Mouse (Mus musculus) cerebellum, adult 11 months (tissue): Measurements from ENCODE around the gene Gsta3.
"Not testable (repeated sequence)": the region's sequence is repeated elsewhere in the genome, so short reads cannot be mapped to it uniquely, and the experiment has no call there.

ENCODE experiments used
- DNase-seq: peaks from one replicate; pipeline ENCODE4 v3.0.0; 2022

The Gsta3 gene

DNA sequence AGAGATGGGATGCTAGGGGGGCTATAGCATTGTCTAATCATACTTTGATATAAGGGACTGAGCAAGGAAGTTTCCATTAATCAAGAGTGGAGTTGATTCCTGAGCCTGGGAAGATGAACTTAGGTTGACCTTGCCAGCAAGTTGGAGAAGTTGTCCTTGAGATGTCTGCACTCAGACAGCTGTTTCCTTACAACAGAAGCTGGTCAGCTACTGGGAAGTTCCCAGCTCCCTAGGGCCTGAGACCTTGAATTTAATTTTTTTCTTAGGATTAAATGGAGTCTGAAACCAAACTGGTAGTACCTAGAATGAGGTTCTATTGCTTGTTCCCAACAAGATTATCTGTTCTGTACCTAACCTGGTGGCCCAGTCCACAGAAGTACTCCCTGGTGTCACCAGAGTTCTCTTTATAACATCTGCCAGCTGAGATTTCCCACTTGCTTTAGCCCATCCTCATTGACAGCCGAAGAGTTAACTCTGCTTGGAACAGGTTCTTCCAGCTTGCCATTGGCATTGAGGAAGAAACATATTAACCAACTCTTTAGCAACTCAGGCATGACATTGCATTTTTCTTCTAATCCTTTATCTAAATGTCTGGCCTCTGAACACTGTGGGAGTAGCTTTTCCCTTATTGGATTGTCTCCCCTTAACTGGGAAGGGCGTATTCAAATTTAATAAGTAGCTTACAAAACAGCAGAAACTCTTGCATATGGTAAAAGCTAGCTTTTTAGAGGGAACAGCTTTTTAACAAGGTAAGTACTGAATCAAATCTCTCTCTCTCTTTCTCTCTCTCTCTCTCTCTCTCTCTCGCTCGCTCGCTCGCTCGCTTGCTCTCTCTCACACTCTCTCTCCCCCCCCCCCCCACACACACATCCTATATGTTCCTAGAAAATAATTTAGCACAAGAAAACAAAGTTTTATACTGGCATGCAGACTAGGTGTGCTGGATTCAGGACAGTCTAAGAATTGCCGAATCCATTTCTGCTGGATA lies at the start of gene Gsta3:
Gene Gsta3, plus strand, starts transcription at position 679 of the 988 bp plus-strand sequence.
- no peak for DNase-seq

DNA sequence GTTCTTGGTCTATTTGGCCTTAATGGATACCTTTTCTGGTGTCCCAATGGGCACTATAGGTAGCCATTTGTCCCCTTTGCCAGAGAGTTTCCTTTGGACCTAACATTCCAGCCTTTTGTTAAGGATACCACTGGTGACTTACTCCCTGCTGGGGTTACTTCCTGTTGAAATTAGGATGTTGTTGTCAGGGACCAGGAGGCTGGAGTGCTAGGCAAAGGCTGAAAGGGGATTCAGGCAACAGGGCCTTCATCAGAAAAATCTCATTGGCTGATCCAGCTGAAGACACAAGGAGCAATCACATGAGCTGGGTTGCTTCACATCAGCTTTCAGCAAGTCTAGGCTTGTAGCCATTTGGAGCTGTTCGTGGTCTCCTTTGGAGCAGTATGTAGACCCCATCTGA lies 34.1 kb upstream of the Gsta3 start:
- DNase-seq = no peak

DNA sequence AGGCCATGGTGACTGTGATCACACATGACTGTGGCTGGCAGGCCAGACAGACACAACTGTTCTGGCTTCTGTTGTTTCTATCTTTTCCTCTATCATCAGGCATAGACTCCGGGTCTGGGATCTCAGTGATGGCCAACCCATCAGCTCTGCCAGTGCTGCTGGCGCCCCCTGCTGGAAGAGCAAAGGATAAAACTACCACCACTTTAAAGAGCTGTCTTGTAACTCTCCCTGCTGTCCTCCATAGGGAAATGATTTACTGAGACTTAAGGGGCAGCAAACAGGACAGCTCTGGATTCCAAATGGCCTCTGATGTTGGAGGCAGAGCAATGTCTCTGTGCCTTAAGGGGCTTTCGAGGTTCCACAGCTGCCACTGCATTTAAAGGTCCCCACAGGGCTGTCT lies 26.9 kb upstream of the Gsta3 start:
- not testable (repeated sequence) for DNase-seq

DNA sequence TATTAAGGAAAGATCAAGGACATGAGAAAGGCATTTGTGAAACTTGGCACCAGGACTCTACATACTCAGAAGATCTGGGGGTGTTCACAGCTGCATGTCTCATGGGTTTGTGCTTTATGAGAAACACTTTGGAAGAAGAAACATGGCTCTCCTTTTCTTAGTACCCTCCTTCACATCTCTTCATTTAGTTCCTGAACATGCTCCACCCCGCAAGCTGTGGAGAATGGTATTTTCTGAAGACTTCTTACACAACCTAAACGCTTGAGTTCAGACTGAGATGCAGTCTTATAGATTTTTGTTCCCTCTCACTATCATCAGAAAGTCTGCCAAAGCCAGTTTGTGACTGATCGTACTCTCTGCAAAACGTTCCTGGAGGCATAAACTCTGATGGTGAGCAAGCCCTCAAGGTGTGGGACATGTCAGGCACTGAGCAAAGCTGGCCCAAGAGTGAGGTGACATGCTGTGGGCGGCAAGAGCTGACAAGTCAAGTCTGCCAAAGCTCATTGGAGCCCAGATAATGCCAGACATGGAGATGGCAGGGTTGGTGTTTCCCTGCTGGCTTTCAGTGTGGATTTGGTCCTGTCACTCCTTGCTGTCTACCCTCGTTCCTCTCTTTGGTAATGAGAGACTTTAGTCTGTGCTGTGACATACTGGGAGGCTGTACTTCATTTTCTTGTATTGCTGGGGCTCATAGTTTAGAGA lies 26.2 kb upstream of the Gsta3 start:
- not testable (repeated sequence) for DNase-seq

DNA sequence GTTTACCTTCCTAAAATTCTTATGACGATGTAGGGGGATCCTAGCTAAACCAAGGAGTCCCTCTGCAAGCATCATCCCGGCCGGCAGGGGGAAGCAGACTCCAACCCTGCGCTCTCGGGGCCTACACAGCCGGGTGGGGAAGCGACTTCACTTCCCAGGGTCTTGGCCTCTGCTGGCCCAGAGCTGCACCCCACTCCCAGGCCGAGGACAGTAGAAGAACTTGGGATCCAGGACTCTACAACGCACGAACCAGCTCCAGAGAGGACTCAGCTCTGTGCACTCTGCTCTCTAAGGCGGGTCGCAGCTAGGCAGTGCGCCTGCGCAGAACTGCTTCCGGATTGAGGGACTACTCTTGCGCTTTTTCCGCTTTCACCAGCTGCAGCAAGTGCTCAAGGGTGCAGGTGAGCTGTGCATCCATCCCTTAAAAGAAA lies 21.9 kb upstream of the Gsta3 start, which contains the start of gene Tmem14a:
Gene Tmem14a, plus strand, starts transcription at position 87 of the 431 bp plus-strand sequence.
- peak; percentile 84 for DNase-seq

DNA sequence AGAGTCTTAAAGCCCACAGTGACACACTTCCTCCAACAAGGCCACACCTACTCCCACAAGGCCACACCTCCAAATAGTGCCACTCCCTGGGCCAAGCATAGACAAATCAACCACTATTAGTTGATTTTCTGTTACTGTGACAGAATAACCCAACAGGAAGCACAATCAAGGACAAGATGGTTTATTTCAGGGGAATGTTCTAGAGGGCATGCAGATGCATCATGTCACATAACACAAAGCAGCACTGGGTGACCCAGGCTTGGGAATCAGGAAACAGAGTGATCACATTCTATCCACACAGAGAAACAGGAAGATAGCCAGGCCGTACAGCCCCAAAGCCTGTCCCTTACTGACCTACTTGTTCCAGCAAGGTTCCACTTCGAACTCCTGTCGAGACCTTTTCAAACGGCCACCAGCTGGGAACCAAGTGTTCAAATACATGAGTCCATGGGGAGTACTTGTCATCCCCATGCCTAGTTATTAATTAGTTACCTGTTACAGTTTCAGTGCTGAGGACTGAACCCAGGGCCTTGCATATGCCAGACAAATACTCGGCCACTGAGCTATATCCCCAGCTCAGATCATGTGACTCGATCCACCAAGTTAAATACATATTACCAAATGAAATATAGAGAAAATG lies 12.5 kb upstream of the Gsta3 start:
- DNase-seq = no peak

DNA sequence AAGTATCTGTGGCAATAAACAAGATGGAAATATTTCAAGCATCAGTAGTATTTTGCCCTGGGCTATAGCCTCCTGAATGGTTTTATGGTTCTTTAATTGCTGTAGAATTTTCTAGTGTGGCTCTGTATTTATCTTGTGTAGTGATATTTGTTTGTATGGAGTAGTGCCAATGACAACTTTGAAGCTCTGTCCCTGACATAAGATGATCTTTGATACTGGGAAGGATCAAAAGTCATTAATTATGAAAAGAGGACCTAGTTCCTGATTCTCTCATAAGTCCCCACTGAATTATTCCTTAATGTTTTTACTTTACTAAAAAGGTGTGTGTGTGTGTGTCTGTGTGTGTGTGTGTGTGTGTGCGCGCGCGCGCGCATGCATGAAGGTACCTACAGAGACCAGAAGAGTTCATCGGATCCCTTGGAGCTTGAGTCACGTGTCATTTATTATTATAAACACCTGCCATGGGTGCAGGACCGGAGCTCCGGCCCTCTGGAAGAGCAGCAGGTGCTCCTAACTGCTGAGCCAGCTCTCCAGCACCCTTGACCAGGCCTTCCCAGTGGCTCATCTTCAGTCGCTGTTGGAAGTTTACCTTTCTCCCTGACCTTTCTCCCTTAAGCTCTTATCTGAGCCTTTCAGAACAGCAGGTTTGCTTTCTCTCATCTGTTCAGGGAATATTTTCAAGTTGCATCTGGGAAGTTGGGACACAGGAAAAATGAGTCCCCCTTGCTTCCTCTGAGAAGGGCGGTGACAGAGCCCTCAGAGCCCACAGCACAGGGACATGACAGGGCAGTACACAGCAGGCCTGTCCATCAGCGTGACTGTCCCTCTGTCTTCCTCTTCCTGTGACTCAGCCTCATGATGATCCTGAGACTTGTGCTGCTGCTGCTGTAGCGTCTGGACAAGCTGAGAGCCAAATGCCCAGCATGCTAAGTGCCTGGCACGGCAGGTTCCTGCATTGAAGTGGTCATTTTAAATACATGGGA lies 11.4 kb upstream of the Gsta3 start:
- not testable (repeated sequence) for DNase-seq

DNA sequence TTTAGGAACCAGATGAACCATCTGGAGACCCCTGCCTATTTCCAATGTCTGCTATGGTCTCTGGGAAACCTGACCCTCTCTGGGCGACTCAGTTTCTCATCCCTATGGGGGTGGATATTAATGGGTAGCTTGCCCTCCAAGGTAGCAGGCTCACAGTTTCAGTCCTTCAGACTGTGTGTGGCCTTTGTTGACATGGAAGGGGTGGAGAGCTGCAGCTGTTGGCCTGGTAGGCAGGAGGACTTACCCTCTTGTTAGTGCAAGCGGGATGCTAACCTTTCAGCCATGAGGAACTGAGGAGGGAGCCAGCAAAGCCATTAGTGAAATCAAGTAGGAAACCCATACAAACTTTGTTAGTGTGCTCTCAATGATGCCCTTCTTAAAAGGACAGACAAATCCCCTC lies 10.0 kb upstream of the Gsta3 start:
- DNase-seq = no peak

DNA sequence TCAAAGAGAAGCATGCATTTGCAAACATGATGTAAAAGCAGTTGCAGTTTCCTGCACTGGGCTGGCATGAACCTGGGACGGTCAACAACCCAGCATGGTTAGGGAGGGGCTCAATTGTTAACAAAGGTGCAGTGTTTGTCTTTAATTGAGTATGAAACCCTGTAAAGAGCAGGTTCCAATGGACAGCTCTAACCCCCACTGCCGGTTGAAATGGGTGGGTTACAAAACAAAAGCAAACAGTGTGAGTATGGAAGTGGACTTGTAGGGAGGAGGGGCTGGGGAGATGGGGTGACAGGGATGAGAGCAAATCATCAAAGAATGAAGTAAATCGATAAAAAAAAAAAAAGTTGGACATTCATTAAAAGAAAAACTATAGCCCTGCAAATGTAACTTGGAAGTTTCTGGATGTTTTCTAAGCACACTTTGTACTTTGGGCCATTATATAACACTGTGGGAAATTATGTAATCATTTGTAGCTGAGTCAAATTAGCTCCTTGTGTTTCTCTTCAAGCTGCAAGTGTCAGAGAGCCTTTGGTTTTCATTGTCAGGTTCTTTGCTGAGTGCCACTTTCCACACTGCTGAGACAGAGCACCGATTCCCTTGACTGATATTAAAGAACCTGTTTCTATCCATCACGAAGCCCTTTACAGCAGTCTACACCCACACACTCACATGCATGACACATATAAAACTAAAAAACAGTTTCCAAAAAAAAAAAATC lies 8.5 kb upstream of the Gsta3 start:
- DNase-seq = no peak

DNA sequence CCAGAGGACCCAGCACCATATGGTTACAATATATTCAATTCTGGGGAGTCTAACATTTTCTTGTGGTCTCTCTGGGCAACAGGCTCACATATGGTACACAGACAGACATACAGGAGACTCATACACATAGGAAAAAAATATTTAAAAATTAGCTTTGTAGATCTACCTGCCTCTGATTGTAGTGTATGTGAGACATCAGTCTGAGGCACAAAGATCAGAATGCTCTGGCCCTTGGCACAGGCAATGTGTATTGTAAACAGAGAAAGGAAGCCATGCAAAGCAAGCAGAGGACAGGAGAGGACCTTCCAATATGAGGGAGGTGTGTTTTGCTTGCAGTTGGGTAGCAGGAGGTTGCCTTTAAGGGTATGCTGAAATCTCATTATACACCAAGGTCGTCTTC lies 7.9 kb upstream of the Gsta3 start:
- DNase-seq = no peak

DNA sequence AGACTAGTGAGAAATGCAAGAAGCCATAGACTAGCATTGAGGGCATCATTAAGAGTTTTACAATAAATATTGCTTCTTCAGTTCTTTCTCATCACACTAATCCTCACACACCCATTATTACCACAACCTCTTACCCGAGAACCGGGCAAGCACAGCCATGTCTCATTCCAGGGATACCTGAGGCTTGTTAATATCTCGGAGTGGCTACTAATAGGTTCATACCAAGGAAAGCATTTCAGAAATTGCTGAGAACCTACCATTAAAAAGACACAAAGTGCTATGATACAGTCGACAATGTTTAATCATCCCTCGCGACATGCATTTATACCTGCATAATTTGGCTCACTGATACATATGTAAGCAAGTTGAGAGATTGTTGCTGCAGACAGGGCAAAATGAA lies 5.0 kb upstream of the Gsta3 start:
- DNase-seq = no peak

DNA sequence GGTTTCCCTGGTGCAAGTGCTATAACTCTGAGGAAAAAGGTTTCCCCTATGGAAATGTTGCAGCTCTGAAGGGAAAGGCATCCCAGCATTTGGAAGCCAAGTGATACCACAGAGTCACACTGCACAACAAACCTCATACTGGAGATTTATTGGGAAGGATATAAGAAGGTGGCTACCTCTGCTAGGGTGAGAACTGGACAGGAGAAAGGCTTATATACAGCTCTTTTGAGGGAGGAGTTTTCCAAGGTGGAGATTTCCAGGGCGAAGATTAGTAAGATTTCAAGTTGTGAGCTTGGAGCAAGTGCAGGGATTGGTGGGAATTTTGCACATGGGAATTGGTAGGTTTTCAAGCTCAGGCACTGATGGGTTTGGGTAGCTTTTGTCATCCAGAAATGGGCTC lies 707 bp downstream of the Gsta3 start:
- no peak for DNase-seq

DNA sequence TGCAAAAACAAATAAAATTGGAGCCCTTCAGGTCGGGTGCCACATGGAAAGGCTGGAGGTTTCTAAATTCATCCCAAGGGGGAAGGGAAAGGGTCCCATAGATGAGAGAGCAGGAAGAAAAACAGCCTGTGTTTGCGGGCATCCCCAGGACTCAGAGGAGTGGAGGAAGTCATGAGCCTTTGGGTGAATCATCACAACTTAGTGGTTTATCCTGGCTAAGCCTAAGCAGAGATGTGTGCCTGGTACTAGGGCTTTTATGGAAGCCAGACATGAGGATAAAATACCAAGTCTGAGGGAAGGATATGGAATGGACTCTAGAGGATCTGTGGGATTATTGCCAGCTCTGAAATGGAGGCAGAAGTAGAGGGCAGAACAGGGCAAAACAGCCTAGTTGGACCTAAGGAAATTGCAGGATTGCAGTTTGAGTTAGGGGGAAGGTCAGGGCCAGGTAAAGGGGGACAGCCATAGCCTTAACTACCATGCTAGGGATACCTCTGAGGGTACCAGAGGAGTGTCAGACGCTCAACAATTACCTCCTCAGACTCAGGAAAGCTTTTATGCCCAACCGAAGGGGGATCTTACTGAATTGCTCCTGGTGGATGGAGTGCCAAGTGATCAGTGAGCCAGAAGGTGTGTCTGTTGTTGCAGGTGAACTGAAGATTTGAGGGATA lies 4.0 kb downstream of the Gsta3 start:
- no peak for DNase-seq

DNA sequence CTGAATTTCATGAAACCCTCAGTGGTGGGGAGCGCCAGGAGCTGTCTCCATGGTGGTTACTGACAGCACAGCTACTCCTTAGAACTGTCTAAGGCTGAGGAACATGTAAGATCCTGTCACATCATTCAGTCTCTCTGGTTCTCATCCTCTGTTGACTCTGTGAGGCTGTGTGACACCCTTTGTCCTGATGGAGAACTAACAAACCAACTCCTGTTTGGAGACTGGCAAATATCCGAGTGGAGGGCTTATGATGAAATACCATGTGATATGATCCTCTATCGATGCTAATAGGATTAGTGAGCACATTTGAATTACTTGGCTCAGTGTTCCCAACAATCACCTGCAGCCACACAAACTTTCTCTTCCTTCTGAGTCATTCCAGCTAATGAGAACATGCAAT lies 5.7 kb downstream of the Gsta3 start:
- DNase-seq = no peak

DNA sequence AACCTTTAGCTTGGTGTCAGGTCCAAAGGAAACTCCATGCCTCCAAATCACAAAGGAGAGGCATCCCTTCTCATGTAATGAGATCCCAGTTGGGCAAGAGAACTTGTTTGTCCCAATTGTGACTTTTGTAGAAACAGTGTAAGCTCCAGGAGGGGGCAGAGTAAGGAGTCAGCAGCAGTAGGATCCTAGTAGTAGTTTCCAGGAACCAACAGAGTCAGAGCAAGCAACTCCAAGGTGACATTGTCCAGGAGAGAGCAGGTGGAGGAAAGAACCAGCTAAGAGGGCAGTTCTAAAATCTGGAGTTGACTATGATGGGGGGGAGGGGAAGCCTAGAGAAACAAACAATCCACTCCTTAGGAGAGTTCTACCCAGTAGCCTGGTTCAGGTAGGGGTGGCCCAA lies 7.5 kb downstream of the Gsta3 start:
- DNase-seq = no peak

DNA sequence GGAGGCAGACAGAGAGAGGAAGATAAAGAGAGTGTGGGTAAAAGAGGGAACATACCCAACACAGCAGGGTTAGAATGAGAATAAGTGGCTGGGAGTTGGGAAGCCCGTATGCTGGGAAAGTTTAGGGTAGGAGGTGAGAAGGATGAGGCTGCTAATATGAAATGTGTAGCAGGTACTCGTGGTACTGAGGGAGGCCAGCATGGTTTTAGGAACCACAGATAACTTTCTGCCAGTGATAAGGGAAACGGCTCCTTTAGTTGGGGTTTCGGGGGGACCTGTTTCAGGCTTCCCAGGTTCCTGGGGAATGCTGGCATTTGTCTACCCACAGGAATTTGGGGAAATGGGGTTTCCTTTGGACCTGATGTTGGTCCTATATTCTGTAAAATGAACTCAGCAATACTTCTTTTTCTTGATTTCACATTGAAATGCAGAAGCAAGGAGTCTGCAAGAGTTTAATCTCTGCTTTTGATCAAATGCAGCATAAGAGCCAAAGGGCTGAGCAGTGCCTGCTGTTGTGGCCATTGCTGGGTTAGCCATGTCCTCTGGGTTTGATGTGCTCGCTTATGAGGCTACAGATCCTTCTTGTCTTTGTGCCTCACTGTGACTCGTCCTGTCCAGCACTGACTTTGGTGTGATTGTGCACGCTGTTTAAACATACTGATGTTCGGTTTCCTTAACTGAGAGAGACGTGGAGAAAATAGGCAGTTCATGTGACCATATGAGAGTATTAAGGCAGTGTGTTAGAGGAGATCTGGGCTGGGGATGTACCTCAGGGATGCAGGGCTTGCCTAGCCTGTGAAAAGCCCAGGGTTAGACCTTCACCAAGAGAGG lies 8.4 kb downstream of the Gsta3 start:
- DNase-seq = no peak

DNA sequence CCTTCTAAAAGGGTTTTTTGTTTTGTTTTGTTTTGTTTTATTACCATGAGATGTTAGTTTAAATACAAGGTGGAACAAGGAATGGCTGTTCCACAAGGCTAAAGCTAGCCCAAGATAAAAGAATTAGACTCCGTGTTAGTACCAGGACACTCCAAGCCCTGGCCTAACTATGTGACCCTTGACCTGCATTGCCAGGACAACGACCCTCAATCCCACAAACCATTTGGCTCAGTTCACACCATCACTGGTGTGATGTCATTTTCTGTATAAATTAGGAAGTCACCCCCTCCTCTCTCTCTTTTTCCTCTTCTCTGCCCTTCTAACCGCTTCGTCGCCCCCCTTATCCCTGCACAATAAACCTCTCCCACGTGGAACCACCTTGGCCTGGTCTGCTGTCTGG lies 11.3 kb downstream of the Gsta3 start:
- no peak for DNase-seq

DNA sequence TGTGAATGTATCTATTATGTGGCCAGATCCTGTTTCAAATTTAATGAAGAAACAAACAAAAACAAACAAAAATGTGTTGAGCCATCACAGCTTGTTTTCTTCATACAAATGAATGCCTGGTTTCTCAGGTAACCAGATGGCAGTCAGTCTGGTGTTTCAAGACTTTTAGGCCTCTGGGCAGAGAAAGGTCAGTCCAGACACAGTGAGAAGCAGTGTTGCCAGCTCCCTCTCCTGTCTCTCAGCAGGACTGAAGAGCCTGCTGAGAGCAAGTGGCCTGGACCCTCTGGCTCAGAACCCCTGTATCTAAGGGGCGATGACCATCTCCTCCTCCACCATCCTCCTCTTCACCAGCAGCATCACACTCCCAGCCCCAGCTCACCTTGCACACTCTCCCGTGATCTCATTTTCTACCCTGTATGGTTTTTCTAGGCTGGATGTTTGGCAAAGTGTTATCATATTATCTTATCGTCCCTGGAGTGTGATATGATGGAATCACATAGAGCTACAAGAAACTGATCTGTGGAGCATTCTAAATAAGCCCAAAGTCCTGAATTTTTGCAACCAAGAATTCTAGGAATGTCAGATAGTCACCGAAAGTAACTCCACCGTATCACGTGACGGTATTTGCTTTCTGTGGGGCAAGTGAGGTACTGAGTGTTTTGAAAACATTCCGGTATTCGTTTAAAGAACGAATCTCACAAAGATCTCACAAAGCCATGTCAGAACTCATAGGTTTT lies 12.3 kb downstream of the Gsta3 start:
- DNase-seq = no peak

DNA sequence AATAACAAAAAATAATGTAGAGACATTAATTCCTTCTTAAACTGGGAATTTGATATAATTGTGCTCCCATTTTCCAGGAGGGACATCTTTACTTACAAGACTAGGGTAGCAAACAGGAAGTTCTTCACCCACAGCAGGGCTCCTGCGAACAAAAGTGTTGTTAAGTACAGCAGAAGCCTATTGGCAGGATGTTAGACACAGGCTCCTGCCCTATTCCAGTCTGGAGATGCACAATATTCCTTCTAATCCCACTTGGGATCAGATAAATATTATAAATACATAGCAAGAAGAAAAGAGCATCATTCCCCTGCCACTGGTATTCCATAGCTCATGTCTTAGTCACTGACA lies 12.9 kb downstream of the Gsta3 start:
- no peak for DNase-seq
